Mouse (Mus musculus) lung, postnatal 0 days (tissue): Measurements from ENCODE around the gene Aven. TPM values are rescaled to one million over a fixed set of nuclear protein-coding genes. Genes with fewer than 3 reads are reported as not detected.

Source experiments
- ATAC-seq: fragments of 200-750 bp; cut with Nextera tagmentation; 2 replicates; pipeline ENCODE4 v1.8.0; 2017; ENCODE audit warnings: moderate library complexity
- DNase-seq: peaks from one replicate; pipeline ENCODE4 v3.0.0-alpha.2; 2016; ENCODE audit warnings: low spot score
- H3K27ac ChIP-seq: fragments of 300-500 bp; sonication (generic); 2 replicates; pipeline ENCODE4 v1.5.1; 2014; ENCODE audit warnings: antibody characterized with exemption, mild to moderate bottlenecking, low read length, mixed read lengths
- H3K27me3 ChIP-seq: fragments of 300-500 bp; sonication (generic); replicated peaks from 2 replicates; pipeline ENCODE4 v1.6.1; 2014; ENCODE audit warnings: low read length, mixed read lengths; ENCODE audit not compliant: insufficient read depth
- H3K36me3 ChIP-seq: fragments of 300-500 bp; sonication (generic); 2 replicates; pipeline ENCODE4 v1.6.1; 2014; ENCODE audit warnings: low read length, mixed read lengths; ENCODE audit not compliant: insufficient read depth
- H3K4me1 ChIP-seq: fragments of 300-500 bp; sonication (generic); 2 replicates; pipeline ENCODE4 v1.6.1; 2014; ENCODE audit warnings: antibody characterized with exemption, low read depth, low read length, mixed read lengths; ENCODE audit not compliant: insufficient read depth
- H3K4me2 ChIP-seq: fragments of 300-500 bp; sonication (generic); replicated peaks from 2 replicates; pipeline ENCODE4 v1.6.1; 2014; ENCODE audit warnings: low read depth, mild to moderate bottlenecking, low read length, moderate library complexity, mixed read lengths
- H3K4me3 ChIP-seq: fragments of 300-500 bp; sonication (generic); 2 replicates; pipeline ENCODE4 v1.5.1; 2014; ENCODE audit warnings: low read depth, low read length
- H3K9ac ChIP-seq: fragments of 300-500 bp; sonication (generic); replicated peaks from 2 replicates; pipeline ENCODE4 v1.6.1; 2014; ENCODE audit warnings: low read depth, mild to moderate bottlenecking
- H3K9me3 ChIP-seq: fragments of 300-500 bp; sonication (generic); 2 replicates; pipeline ENCODE4 v1.6.1; 2016; ENCODE audit warnings: low read length, mixed read lengths
- CTCF ChIP-seq: IDR thresholded peaks from 2 replicates; pipeline ENCODE4 v1.5.1; 2016; ENCODE audit warnings: antibody characterized with exemption, mild to moderate bottlenecking
- EP300 ChIP-seq: IDR thresholded peaks from 2 replicates; pipeline ENCODE4 v1.6.1; 2016; ENCODE audit warnings: antibody characterized with exemption, mild to moderate bottlenecking, control low read depth
- WGBS: fragments of 180-500 bp; shearing (Covaris S2); extraction: QIAGEN DNeasy Blood & Tissue Kit; methylation state at CpG from one replicate; pipeline ENCODE4 v1.1.7; 2014; 5-methylcytosine and 5-hydroxymethylcytosine counted together
- polyA plus RNA-seq: library from polyadenylated mRNA; unstranded; fragments of >200 nt; fragmentation: Nextera tagmentation; extraction: Ambion mirVana; gene quantifications from 2 replicates; pipeline ENCODE4 v1.2.1, GENCODE M21; 2015

Gene Aven
- polyA plus RNA-seq, 1 experiment from 2014 or later = 2.4 TPM

DNA sequence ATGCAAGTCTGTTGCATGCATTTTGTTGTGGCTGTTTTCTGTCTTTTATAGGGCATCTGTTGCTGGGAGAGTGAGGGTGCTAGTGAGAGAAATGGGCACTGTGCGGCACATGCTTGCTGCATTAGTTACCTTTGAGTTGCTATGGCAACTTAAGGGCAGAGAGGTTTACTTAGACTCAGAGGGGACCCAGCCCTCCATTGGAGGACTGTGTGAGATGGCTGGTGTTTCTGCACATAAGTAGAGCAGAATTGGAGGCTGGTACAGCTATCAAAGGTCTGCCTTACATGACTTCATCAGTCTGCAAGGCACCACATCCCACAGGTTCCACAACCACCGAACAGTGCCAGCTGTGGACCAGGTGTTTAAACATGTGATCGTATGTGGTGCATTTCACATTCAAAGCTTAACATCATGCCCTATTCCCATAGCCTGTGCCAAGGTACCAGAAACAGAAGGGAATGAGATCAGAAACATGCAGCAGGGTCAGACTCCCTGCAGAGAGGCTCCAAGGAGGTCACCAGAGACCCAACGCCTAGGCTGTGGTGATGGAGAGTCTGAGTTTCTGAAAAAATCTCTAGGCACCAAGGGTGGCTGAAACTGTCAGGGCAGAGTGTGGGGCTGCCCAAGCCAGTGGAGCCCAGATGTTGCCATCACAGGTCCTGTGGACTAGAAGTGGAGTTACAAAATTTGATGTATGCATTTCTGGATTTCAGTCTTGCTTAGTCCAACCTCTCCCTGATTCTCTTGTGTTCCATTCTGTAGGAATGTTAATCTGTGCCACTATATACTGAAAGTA is 73.7 kb downstream of the Aven start:
- TF ChIP-seq CTCF (no peak), EP300 (no peak)
- H3K4me2 ChIP-seq = no peak overlapping the region
- H3K9ac ChIP-seq = no peak overlapping the region
- H3K9me3 ChIP-seq = no peaks in the 10 kb centered on the region
- no peaks in the 10 kb centered on the region for H3K4me1 ChIP-seq
- H3K4me3 ChIP-seq = no peak overlapping the region
- H3K36me3 ChIP-seq = no peaks in the 10 kb centered on the region
- H3K27ac ChIP-seq = no peak overlapping the region
- DNase-seq (no peak), ATAC-seq (no peak)
- WGBS = 55% methylated on average over 4 of the region's 4 CpGs
- no peaks in the 10 kb centered on the region for H3K27me3 ChIP-seq

DNA sequence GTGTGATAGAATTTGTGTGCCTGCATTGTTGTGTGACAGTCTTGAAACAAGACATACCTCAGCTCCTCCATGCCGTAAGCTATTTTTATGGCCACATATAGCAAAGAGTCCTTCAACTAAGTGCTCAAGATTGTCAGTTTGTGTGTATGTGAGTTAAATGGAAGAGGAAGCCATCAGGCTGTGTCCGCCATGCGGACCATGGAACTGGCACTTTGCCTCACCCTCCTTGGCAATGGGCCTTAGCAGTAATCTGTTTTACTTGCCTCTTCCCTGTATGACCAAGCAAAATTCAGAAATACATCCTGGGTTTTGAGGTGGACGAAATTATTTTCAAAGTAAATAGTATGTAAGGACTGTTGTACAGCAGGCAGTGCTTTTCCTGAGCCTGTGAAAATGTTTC is 75.0 kb downstream of the Aven start:
- Histone ChIP-seq H3K27ac (no peak overlapping the region), H3K4me1 (no peaks in the 10 kb centered on the region), H3K4me3 (no peak overlapping the region), H3K36me3 (no peaks in the 10 kb centered on the region), H3K4me2 (no peak overlapping the region), H3K9ac (no peak overlapping the region), H3K27me3 (no peaks in the 10 kb centered on the region), H3K9me3 (no peaks in the 10 kb centered on the region)
- no peak for DNase-seq
- TF ChIP-seq EP300 (no peak), CTCF (no peak)
- no peak for ATAC-seq
- WGBS = 75% methylated on average over 4 of the region's 4 CpGs

DNA sequence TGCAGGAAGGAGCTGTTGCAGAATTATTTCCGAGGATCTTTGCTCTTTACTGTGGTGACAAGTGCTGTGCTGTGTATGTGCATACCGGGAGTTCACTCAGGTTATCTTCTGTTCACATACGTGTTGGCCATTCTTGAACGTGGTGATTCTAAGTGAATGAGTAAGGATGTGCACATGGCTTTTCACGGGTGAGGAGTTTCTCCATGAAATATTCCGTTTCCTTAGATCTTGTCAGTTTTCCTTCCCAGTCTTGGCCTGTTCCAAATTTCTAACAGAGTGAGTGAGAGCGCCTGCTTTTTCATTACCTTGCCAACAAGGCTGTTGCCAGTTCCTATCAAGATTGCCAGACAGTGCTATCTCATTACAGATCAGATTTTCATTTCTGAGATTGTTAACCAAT is 98.2 kb downstream of the Aven start:
- Histone ChIP-seq H3K27ac (no peak overlapping the region), H3K9ac (no peak overlapping the region), H3K9me3 (no peaks in the 10 kb centered on the region), H3K4me2 (no peak overlapping the region), H3K36me3 (no peaks in the 10 kb centered on the region), H3K27me3 (no peaks in the 10 kb centered on the region), H3K4me3 (no peak overlapping the region), H3K4me1 (no peaks in the 10 kb centered on the region)
- ATAC-seq (no peak), DNase-seq (no peak)
- WGBS = 62% methylated on average over 7 of the region's 7 CpGs
- TF ChIP-seq EP300 = no peak
- no peak for TF ChIP-seq CTCF

DNA sequence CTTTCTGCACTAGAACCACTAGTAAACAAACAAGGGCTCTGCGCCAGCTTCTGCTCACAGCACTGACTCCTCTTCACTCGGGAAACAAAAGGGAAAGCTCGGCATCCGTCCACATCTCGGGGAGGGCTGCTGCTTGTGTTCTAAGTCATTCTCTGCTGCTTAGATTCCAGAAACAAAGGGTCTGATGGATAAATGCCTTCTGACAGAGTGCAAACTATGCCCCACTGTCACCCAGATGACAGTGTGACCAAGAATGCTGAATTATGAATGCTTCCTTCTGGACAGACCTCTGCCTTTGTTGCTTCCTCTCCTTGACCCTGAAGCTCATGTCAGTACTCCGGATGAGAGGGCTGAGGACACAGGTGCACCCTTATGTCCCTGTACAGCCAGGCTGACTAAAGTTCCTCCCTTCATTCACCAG is 98.7 kb downstream of the Aven start:
- ATAC-seq (no peak), DNase-seq (no peak)
- Histone ChIP-seq H3K27me3 (no peaks in the 10 kb centered on the region), H3K9me3 (no peaks in the 10 kb centered on the region), H3K4me1 (no peaks in the 10 kb centered on the region), H3K4me3 (no peak overlapping the region), H3K27ac (no peak overlapping the region), H3K4me2 (no peak overlapping the region), H3K9ac (no peak overlapping the region), H3K36me3 (no peaks in the 10 kb centered on the region)
- WGBS = 34% methylated on average over 6 of the region's 6 CpGs
- TF ChIP-seq EP300 (no peak), CTCF (no peak)

DNA sequence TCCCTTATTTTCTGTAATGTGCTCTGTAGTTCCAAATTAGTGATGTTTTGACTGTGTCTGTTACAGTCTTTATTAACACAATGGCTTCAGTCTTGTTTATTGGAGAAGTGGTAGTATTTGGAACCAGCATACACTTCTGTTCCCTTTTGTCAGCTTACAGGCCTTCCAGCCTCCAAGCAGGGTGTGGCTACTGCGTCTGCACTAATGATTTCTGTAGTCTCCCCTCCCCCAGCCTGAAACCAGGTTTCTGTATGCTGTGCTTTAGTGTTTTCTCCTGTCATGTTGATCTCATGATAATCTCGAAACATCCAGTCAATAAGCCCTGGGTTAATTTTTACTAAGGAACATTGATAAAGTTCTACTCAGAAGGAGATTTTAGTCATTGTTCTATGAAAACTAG is 100.6 kb downstream of the Aven start:
- TF ChIP-seq EP300 (no peak), CTCF (no peak)
- Histone ChIP-seq H3K27me3 (no peaks in the 10 kb centered on the region), H3K4me2 (no peak overlapping the region), H3K36me3 (no peaks in the 10 kb centered on the region), H3K27ac (no peak overlapping the region), H3K9ac (no peak overlapping the region), H3K4me3 (no peak overlapping the region), H3K9me3 (no peaks in the 10 kb centered on the region), H3K4me1 (no peaks in the 10 kb centered on the region)
- DNase-seq (no peak), ATAC-seq (no peak)
- 55% methylated on average over 2 of the region's 2 CpGs for WGBS

DNA sequence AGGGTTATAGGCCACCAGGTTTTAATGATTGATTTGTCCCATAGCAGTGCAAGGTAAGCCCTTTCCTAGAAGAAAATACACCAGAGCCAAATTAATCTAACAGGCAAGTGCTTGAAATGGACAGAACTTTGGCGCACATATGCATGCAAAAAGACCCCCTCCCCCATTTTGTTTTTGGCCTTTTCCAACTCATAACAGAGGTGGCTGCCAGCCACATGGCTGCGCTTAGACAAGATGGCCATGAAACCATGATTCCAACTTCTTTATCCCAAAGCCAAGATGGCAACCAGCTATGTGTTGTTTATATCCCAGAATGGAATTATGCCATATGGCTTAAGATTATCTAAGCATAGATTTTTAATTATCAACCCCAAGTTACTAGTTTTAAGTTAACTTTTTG is 101.0 kb downstream of the Aven start:
- H3K4me1 ChIP-seq = no peaks in the 10 kb centered on the region
- H3K27me3 ChIP-seq = no peaks in the 10 kb centered on the region
- no peak overlapping the region for H3K27ac ChIP-seq
- no peaks in the 10 kb centered on the region for H3K36me3 ChIP-seq
- no peak overlapping the region for H3K4me3 ChIP-seq
- ATAC-seq = no peak
- H3K9ac ChIP-seq = no peak overlapping the region
- no peaks in the 10 kb centered on the region for H3K9me3 ChIP-seq
- DNase-seq = no peak
- WGBS = 93% methylated on average over 2 of the region's 2 CpGs
- TF ChIP-seq CTCF (no peak), EP300 (no peak)
- no peak overlapping the region for H3K4me2 ChIP-seq
